In the genomic region with DNA sequence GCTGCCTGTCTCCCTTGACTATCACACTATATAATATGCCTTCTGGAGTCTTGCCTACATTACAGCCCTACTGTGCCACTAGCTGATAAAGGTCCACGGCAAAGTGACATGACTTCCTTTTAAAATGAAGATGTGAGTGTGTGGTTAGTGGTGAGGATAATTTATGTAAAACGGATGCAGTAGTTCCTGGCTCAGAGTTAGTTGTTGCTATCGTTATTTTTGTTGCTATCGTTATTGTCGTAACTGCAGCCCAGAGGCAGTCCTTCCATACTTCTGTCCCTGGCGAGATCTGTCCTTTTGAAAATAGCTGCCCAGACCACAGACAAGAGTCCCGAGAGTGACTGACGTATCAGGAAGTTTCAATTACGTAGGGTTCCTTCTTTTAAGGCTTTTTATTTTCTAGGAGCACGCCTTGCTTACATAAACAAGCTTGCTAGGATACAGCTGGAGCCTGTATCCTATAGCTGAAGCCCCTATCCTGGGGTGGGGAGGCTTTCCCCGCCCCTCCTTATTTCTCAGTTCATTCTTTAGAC, we compare ENCODE assay signal across 9 mouse cellular contexts. TPM values are rescaled to one million over a fixed set of nuclear protein-coding genes. Genes with fewer than 3 reads are reported as not detected.
DNase-seq lines count a peak whose midpoint lies in the region; ATAC-seq and TF ChIP-seq lines count a peak whose summit lies in the region.
"Had no signal": no experiment of that assay in that cellular context is flagged by ENCODE, and none has a peak within 500 bp of the region (broad histone marks: within the 10 kb centered on the region; RNA-seq: fewer than 3 reads in every experiment).

No protein-coding gene starts in this region.

- peaks cover 8% of the 10 kb centered on the region; the same call in 1 of the 2 replicates for H3K4me1 ChIP-seq in spleen, adult 2 months (ENCODE audit: control insufficient read depth, insufficient read depth, insufficient read length)
- peaks cover 34% of the 10 kb centered on the region for H3K4me1 ChIP-seq in kidney, postnatal 0 days (replicated peaks; ENCODE audit: insufficient read depth, low read length)

- whole genome bisulfite sequencing in spleen, adult 2 months: 6% methylated on average over 11 of the region's 11 CpGs
- 36% methylated on average over 11 of the region's 11 CpGs for WGBS in kidney, postnatal 0 days

- H3K27me3 ChIP-seq in spleen, adult 2 months (ENCODE audit: control insufficient read depth, insufficient read depth, low read length): no peaks in the 10 kb centered on the region
- H3K27me3 ChIP-seq in kidney, postnatal 0 days (ENCODE audit: insufficient read depth, low read length): no peaks in the 10 kb centered on the region
- H3K27me3 ChIP-seq in splenic B cell, adult 2 months (ENCODE audit: control insufficient read depth, insufficient read depth, low read length, poor library complexity, severe bottlenecking): no peaks in the 10 kb centered on the region

- H3K4me2 ChIP-seq in kidney, postnatal 0 days (ENCODE audit: low read length): peak overlapping the region; percentile 32; the same call in 1 of the 2 replicates

- no peak overlapping the region for H3K9ac ChIP-seq in kidney, postnatal 0 days (ENCODE audit: low read depth, low read length)

- intact Hi-C loops in gastrocnemius, adult 2 months (cut with DNase I): no loop called here

- no peak for TF ChIP-seq POLR2A in spleen, adult 2 months (IDR thresholded peaks at IDR 0.05; ENCODE audit: low read depth, low read length)

- no peaks in the 10 kb centered on the region for H3K9me3 ChIP-seq in kidney, postnatal 0 days (replicated peaks; ENCODE audit: low read length)

- peak overlapping the region; percentile 72 for H3K27ac ChIP-seq in gastrocnemius, adult 2 months
- H3K27ac ChIP-seq in spleen, adult 2 months (ENCODE audit: insufficient read depth, low read length): peak overlapping the region; percentile 71
- H3K27ac ChIP-seq in kidney, postnatal 0 days: peak overlapping the region; percentile 81

- H3K4me3 ChIP-seq in gastrocnemius, adult 2 months: peak overlapping the region; percentile 34
- peak overlapping the region; percentile 62 for H3K4me3 ChIP-seq in spleen, adult 2 months (ENCODE audit: extremely low read depth, insufficient read depth, insufficient read length)
- no peak overlapping the region for H3K4me3 ChIP-seq in kidney, postnatal 0 days (replicated peaks; ENCODE audit: low read depth, low read length)

- no peak; the same call in 1 of the 2 replicates for ATAC-seq in kidney, postnatal 0 days (replicated peaks; ENCODE audit: low FRiP score, low read depth)

- DNase-seq in gastrocnemius, adult 2 months: no peak
- no peak for DNase-seq in gastrocnemius, adult 18-20 months (ENCODE audit: low spot score)
- DNase-seq in spleen, adult 2 months (ENCODE audit: low read depth in 1 of 2, low spot score in 2 of 2): peak in 1 of 2 experiments; percentile 77
- no peak for DNase-seq in spleen, postnatal 4 days (ENCODE audit: low spot score in 2 of 2)
- peak; percentile 86 for DNase-seq in kidney, postnatal 0 days (ENCODE audit: low spot score)
- DNase-seq in splenic B cell, adult 2 months (ENCODE audit: low read depth, low spot score): peak; percentile 90
- DNase-seq in cerebellum, postnatal 10 days: no peak
- no peak for DNase-seq in cerebellum, adult 11 months
- DNase-seq: cerebellum, postnatal 25 days had no signal

- H3K36me3 ChIP-seq in spleen, adult 2 months (ENCODE audit: control insufficient read depth, insufficient read depth, low read length): no peaks in the 10 kb centered on the region
- H3K36me3 ChIP-seq in kidney, postnatal 0 days (ENCODE audit: insufficient read depth, low read length): peaks cover 6% of the 10 kb centered on the region; the same call in 1 of the 2 replicates
- peaks cover 4% of the 10 kb centered on the region; the same call in 1 of the 2 replicates for H3K36me3 ChIP-seq in splenic B cell, adult 2 months (ENCODE audit: control insufficient read depth, insufficient read depth, low read length, poor library complexity, severe bottlenecking)

- no peak for TF ChIP-seq CTCF in gastrocnemius, adult 2 months (IDR thresholded peaks at IDR 0.05)
- TF ChIP-seq CTCF in spleen, adult 2 months (IDR thresholded peaks at IDR 0.05; ENCODE audit: extremely low read depth, insufficient read depth, insufficient read length, insufficient replicate concordance): no peak
- TF ChIP-seq CTCF in kidney, postnatal 0 days (IDR thresholded peaks at IDR 0.05; ENCODE audit: low read depth): no peak

RNA-seq across cellular contexts. Expression of a gene that starts 18.4 kb away (rescaled TPM):
- total RNA-seq in gastrocnemius, adult 2 months (2021): 1 to 10 TPM; 3.2 to 5.0 TPM
- total RNA-seq in gastrocnemius, adult 18-20 months (2021): 1 to 10 TPM; 3.3 to 5.0 TPM
- polyA plus RNA-seq in spleen, adult 2 months (2012; rRNA removed): 5.2 and 6.4 TPM in 2 replicates
- 32.5 and 34.6 TPM in 2 replicates for polyA plus RNA-seq in kidney, postnatal 0 days (2015; fragmentation: Nextera tagmentation; extraction: Ambion mirVana)

Comparison
In these comparisons a context has a peak if more than half of its experiments do, and no peak if none do; other contexts are left out.
1. DNase-seq: peak in kidney, postnatal 0 days (single experiment) and splenic B cell, adult 2 months (single experiment); none in gastrocnemius, adult 2 months (single experiment), gastrocnemius, adult 18-20 months (single experiment), spleen, postnatal 4 days (0 of 2), cerebellum, postnatal 10 days (0 of 2) and cerebellum, adult 11 months (single experiment).
2. Peak in every context shown above with its lines, with median percentiles within 50 percentile points of each other: H3K27ac ChIP-seq.